Mouse (Mus musculus): ENCODE measurements around the gene Pdia3. TPM values are rescaled to one million over a fixed set of nuclear protein-coding genes. Genes with fewer than 3 reads are reported as not detected.
"Not testable (repeated sequence)": the region's sequence is repeated elsewhere in the genome, so short reads cannot be mapped to it uniquely, and the experiment has no call there.

Gene Pdia3
- total RNA-seq (2015) (273 and 278 TPM in 2 replicates), total RNA-seq (2017) (222 and 236 TPM in 2 replicates)

GRCm38 (mm10) chr2:121413387-121414042 is at the start of gene Pdia3, which contains the start of gene Catsper2:
Pdia3 (plus strand) TSS chr2:121413775.
Catsper2 (minus strand) TSS chr2:121413792.
- peak; percentile 92 for ATAC-seq (ENCODE audit: poor library complexity, severe bottlenecking)

GRCm38 (mm10) chr2:121368831-121369230 is 44.7 kb upstream of the Pdia3 start:
- no peak for ATAC-seq (ENCODE audit: poor library complexity, severe bottlenecking)

GRCm38 (mm10) chr2:121370921-121371320 is 42.7 kb upstream of the Pdia3 start:
- no peak for ATAC-seq (ENCODE audit: poor library complexity, severe bottlenecking)

- ATAC-seq (ENCODE audit: poor library complexity, severe bottlenecking): no peak
Measured at GRCm38 (mm10) chr2:121372266-121372665, 41.3 kb upstream of the Pdia3 start.

- ATAC-seq (ENCODE audit: poor library complexity, severe bottlenecking): no peak
Measured at GRCm38 (mm10) chr2:121374766-121375165, 38.8 kb upstream of the Pdia3 start.

- not testable (repeated sequence) for ATAC-seq (ENCODE audit: poor library complexity, severe bottlenecking)
Measured at GRCm38 (mm10) chr2:121386961-121387575, 26.5 kb upstream of the Pdia3 start, which contains the start of gene Strc. Strc (minus strand) TSS chr2:121387168.

- peak; percentile 86 for ATAC-seq (ENCODE audit: poor library complexity, severe bottlenecking)
Measured at GRCm38 (mm10) chr2:121396624-121397023, 17.0 kb upstream of the Pdia3 start.

GRCm38 (mm10) chr2:121403296-121403695 is 10.3 kb upstream of the Pdia3 start:
- ATAC-seq (ENCODE audit: poor library complexity, severe bottlenecking): no peak

GRCm38 (mm10) chr2:121408160-121408559 is 5.4 kb upstream of the Pdia3 start:
- peak; percentile 90 for ATAC-seq (ENCODE audit: poor library complexity, severe bottlenecking)

GRCm38 (mm10) chr2:121412843-121413386 is 660 bp upstream of the Pdia3 start:
- ATAC-seq (ENCODE audit: poor library complexity, severe bottlenecking): no peak

GRCm38 (mm10) chr2:121414139-121414685 is 637 bp downstream of the Pdia3 start:
- ATAC-seq (ENCODE audit: poor library complexity, severe bottlenecking): peak; percentile 14

GRCm38 (mm10) chr2:121415103-121415502 is 1.5 kb downstream of the Pdia3 start:
- ATAC-seq (ENCODE audit: poor library complexity, severe bottlenecking): no peak

- ATAC-seq (ENCODE audit: poor library complexity, severe bottlenecking): no peak
Measured at GRCm38 (mm10) chr2:121415591-121415990, 2.0 kb downstream of the Pdia3 start.

GRCm38 (mm10) chr2:121416356-121416755 is 2.8 kb downstream of the Pdia3 start:
- no peak for ATAC-seq (ENCODE audit: poor library complexity, severe bottlenecking)

- ATAC-seq (ENCODE audit: poor library complexity, severe bottlenecking): no peak
Measured at GRCm38 (mm10) chr2:121418476-121418875, 4.9 kb downstream of the Pdia3 start.

GRCm38 (mm10) chr2:121423166-121423565 is 9.6 kb downstream of the Pdia3 start:
- ATAC-seq (ENCODE audit: poor library complexity, severe bottlenecking): no peak

- no peak for ATAC-seq (ENCODE audit: poor library complexity, severe bottlenecking)
Measured at GRCm38 (mm10) chr2:121425890-121426289, 12.3 kb downstream of the Pdia3 start.

GRCm38 (mm10) chr2:121434854-121435253 is 21.3 kb downstream of the Pdia3 start:
- ATAC-seq (ENCODE audit: poor library complexity, severe bottlenecking): peak; percentile 76

- no peak for ATAC-seq (ENCODE audit: poor library complexity, severe bottlenecking)
Measured at GRCm38 (mm10) chr2:121439746-121440145, 26.2 kb downstream of the Pdia3 start.

GRCm38 (mm10) chr2:121440834-121441605 is 27.4 kb downstream of the Pdia3 start:
- ATAC-seq (ENCODE audit: poor library complexity, severe bottlenecking): no peak

GRCm38 (mm10) chr2:121441800-121442199 is 28.2 kb downstream of the Pdia3 start:
- ATAC-seq (ENCODE audit: poor library complexity, severe bottlenecking): no peak
